Mouse (Mus musculus) liver, postnatal 0 days (tissue): ENCODE results near the gene Ryr3. TPM values are rescaled to one million over a fixed set of nuclear protein-coding genes. Genes with fewer than 3 reads are reported as not detected.

Source experiments
- ATAC-seq: fragments of 200-750 bp; cut with Nextera tagmentation; 2 replicates; pipeline ENCODE4 v1.8.0; 2017; ENCODE audit warnings: mild to moderate bottlenecking, moderate library complexity
- DNase-seq: peaks from one replicate; pipeline ENCODE4 v3.0.0-alpha.2; 2016
- H3K27ac ChIP-seq: fragments of 300-500 bp; sonication (generic); 2 replicates; pipeline ENCODE4 v1.5.1; 2014; ENCODE audit warnings: antibody characterized with exemption, moderate library complexity, mild to moderate bottlenecking, low read depth
- H3K27me3 ChIP-seq: fragments of 300-500 bp; sonication (generic); 2 replicates; pipeline ENCODE4 v1.6.1; 2014; ENCODE audit warnings: low read length, control low read depth, mixed read lengths; ENCODE audit not compliant: insufficient read depth
- H3K36me3 ChIP-seq: fragments of 300-500 bp; sonication (generic); replicated peaks from 2 replicates; pipeline ENCODE4 v1.6.1; 2014; ENCODE audit warnings: mild to moderate bottlenecking, control low read depth, low read length, moderate library complexity, mixed read lengths; ENCODE audit not compliant: insufficient read depth
- H3K4me1 ChIP-seq: fragments of 300-500 bp; sonication (generic); 2 replicates; pipeline ENCODE4 v1.6.1; 2014; ENCODE audit warnings: antibody characterized with exemption, mild to moderate bottlenecking, control low read depth; ENCODE audit not compliant: insufficient read depth
- H3K4me2 ChIP-seq: fragments of 300-500 bp; sonication (generic); 2 replicates; pipeline ENCODE4 v1.6.1; 2014; ENCODE audit warnings: low read depth, mild to moderate bottlenecking, low read length, moderate library complexity, mixed read lengths
- H3K4me3 ChIP-seq: fragments of 300-500 bp; sonication (generic); 2 replicates; pipeline ENCODE4 v1.5.1; 2014; ENCODE audit warnings: low read depth, low read length
- H3K9ac ChIP-seq: fragments of 300-500 bp; sonication (generic); replicated peaks from 2 replicates; pipeline ENCODE4 v1.6.1; 2014; ENCODE audit warnings: mild to moderate bottlenecking, moderate library complexity
- H3K9me3 ChIP-seq: fragments of 300-500 bp; sonication (generic); 2 replicates; pipeline ENCODE4 v1.6.1; 2016; ENCODE audit warnings: mild to moderate bottlenecking, control low read depth, low read length, mixed read lengths
- CTCF ChIP-seq: sonication (generic); IDR thresholded peaks from 2 replicates; pipeline ENCODE4 v1.5.1; 2016; ENCODE audit warnings: antibody characterized with exemption, low read depth
- EP300 ChIP-seq: IDR thresholded peaks from 2 replicates; pipeline ENCODE4 v1.6.1; 2016; ENCODE audit warnings: antibody characterized with exemption, low read depth, mild to moderate bottlenecking
- WGBS: fragments of 180-500 bp; shearing (Covaris S2); extraction: QIAGEN DNeasy Blood & Tissue Kit; methylation state at CpG from one replicate; pipeline ENCODE4 v1.1.7; 2014; ENCODE audit not compliant: insufficient replicate concordance; 5-methylcytosine and 5-hydroxymethylcytosine counted together
- polyA plus RNA-seq: library from polyadenylated mRNA; unstranded; fragments of >200 nt; fragmentation: Nextera tagmentation; extraction: Ambion mirVana; gene quantifications from 2 replicates; pipeline ENCODE4 v1.2.1, GENCODE M21; 2015

Gene Ryr3
- polyA plus RNA-seq, 1 experiment from 2014 or later = not detected

GRCm38 (mm10) chr2:112909142-112909541, 307.8 kb downstream of the Ryr3 start:
- DNase-seq (no peak), ATAC-seq (no peak)
- Histone ChIP-seq H3K27ac (no peak overlapping the region), H3K4me3 (no peak overlapping the region), H3K4me2 (no peak overlapping the region), H3K9me3 (no peaks in the 10 kb centered on the region), H3K4me1 (no peaks in the 10 kb centered on the region), H3K36me3 (no peaks in the 10 kb centered on the region), H3K9ac (no peak overlapping the region), H3K27me3 (no peaks in the 10 kb centered on the region)
- 73% methylated on average over 4 of the region's 4 CpGs for WGBS
- no peak for TF ChIP-seq CTCF

- H3K27ac ChIP-seq = no peak overlapping the region
Observed at GRCm38 (mm10) chr2:112900747-112901146, 316.1 kb downstream of the Ryr3 start.

GRCm38 (mm10) chr2:112884456-112885114, 332.3 kb downstream of the Ryr3 start:
- Histone ChIP-seq H3K4me1 (no peaks in the 10 kb centered on the region), H3K9ac (no peak overlapping the region), H3K9me3 (no peaks in the 10 kb centered on the region), H3K27ac (no peak overlapping the region), H3K36me3 (no peaks in the 10 kb centered on the region), H3K4me3 (no peak overlapping the region), H3K4me2 (no peak overlapping the region), H3K27me3 (no peaks in the 10 kb centered on the region)
- 62% methylated on average over 4 of the region's 4 CpGs for WGBS
- DNase-seq (no peak), ATAC-seq (no peak)
- TF ChIP-seq EP300 (no peak), CTCF (no peak)

More at GRCm38 (mm10) chr2:112900747-112901146, 316.1 kb downstream of the Ryr3 start:
- DNase-seq (no peak), ATAC-seq (no peak)
- H3K27me3 ChIP-seq = no peaks in the 10 kb centered on the region
- no peaks in the 10 kb centered on the region for H3K9me3 ChIP-seq
- H3K4me3 ChIP-seq = no peak overlapping the region
- H3K36me3 ChIP-seq = no peaks in the 10 kb centered on the region
- H3K9ac ChIP-seq = no peak overlapping the region
- WGBS = 40% methylated on average over 5 of the region's 5 CpGs
- TF ChIP-seq EP300 (no peak), CTCF (no peak)
- H3K4me2 ChIP-seq = no peak overlapping the region
- H3K4me1 ChIP-seq = no peaks in the 10 kb centered on the region

GRCm38 (mm10) chr2:112881805-112882204, 335.1 kb downstream of the Ryr3 start:
- Histone ChIP-seq H3K4me1 (no peaks in the 10 kb centered on the region), H3K4me2 (no peak overlapping the region), H3K36me3 (no peaks in the 10 kb centered on the region), H3K4me3 (no peak overlapping the region), H3K27me3 (no peaks in the 10 kb centered on the region), H3K27ac (no peak overlapping the region), H3K9ac (no peak overlapping the region), H3K9me3 (no peaks in the 10 kb centered on the region)
- DNase-seq (no peak), ATAC-seq (no peak)
- no peak for TF ChIP-seq CTCF
- no peak for TF ChIP-seq EP300
- WGBS = 63% methylated on average over 2 of the region's 2 CpGs

- TF ChIP-seq EP300 (no peak), CTCF (no peak)
- WGBS = 67% methylated on average over 1 of the region's 1 CpGs
Observed at GRCm38 (mm10) chr2:112881376-112881775, 335.5 kb downstream of the Ryr3 start.

GRCm38 (mm10) chr2:112877404-112877803, 339.5 kb downstream of the Ryr3 start:
- Histone ChIP-seq H3K4me3 (no peak overlapping the region), H3K9me3 (no peaks in the 10 kb centered on the region), H3K4me1 (no peaks in the 10 kb centered on the region), H3K4me2 (no peak overlapping the region), H3K9ac (no peak overlapping the region), H3K27me3 (no peaks in the 10 kb centered on the region), H3K36me3 (no peaks in the 10 kb centered on the region), H3K27ac (no peak overlapping the region)
- ATAC-seq (no peak), DNase-seq (no peak)
- TF ChIP-seq CTCF = no peak
- no peak for TF ChIP-seq EP300
- 58% methylated on average over 3 of the region's 3 CpGs for WGBS

More at GRCm38 (mm10) chr2:112881376-112881775, 335.5 kb downstream of the Ryr3 start:
- Histone ChIP-seq H3K27me3 (no peaks in the 10 kb centered on the region), H3K27ac (no peak overlapping the region), H3K9me3 (no peaks in the 10 kb centered on the region), H3K4me1 (no peaks in the 10 kb centered on the region), H3K4me3 (no peak overlapping the region), H3K9ac (no peak overlapping the region), H3K4me2 (no peak overlapping the region), H3K36me3 (no peaks in the 10 kb centered on the region)
- ATAC-seq (no peak), DNase-seq (no peak)
